Mouse (Mus musculus) kidney, adult 2 months (tissue): ENCODE results near the gene Vegfd.

Source experiments
- CTCF ChIP-seq: fragments of 200-500 bp; conservative IDR thresholded peaks from 2 replicates; pipeline ENCODE4 v1.5.1; 2011; ENCODE audit warnings: low read depth, mild to moderate bottlenecking, control low read depth, low read length, moderate library complexity, mixed read lengths; ENCODE audit not compliant: insufficient read depth, insufficient read length
- POLR2A ChIP-seq: fragments of 200-500 bp; IDR thresholded peaks from one replicate; pipeline ENCODE4 v1.6.1; 2011; ENCODE audit warnings: low read depth, low read length, control low read depth

DNA sequence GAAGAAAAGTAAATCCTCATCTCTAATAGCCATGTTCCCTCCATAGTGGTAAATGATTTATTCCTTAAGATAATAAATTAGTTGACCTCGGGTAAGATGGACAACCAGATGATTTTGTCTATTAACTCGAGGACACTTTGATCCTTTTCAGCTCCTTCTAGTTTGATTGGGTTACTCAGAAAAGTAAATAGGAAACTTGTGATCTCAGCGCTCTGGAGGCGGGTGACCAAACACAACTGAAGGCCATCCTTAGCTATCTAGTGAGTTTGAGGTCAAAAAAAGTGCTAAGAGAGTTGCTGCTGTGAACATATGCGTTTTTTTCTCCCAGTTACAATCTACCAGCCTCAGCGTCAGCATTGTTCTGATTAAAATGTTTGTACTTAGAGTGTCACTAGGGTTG, 57.4 kb downstream of the Vegfd start:
- TF ChIP-seq CTCF (no peak), POLR2A (no peak)
